Comparison of ENCODE assay signal across 11 mouse cellular contexts in genomic region chr12:82121947-82122346, GRCm38 (mm10). TPM values are rescaled to one million over a fixed set of nuclear protein-coding genes. Genes with fewer than 3 reads are reported as not detected.
DNase-seq lines count a peak whose midpoint lies in the region; ATAC-seq and TF ChIP-seq lines count a peak whose summit lies in the region.
"Had no signal": no experiment of that assay in that cellular context is flagged by ENCODE, and none has a peak within 500 bp of the region (broad histone marks: within the 10 kb centered on the region; RNA-seq: fewer than 3 reads in every experiment).

No protein-coding gene starts in this region.

- intact Hi-C loops in left cerebral cortex, postnatal 36 days (cut with DNase I): no loop called here

- H3K9me3 ChIP-seq in heart, embryonic 10.5 days: no peaks in the 10 kb centered on the region
- no peaks in the 10 kb centered on the region for H3K9me3 ChIP-seq in midbrain, postnatal 0 days (ENCODE audit: low read length)
- no peaks in the 10 kb centered on the region for H3K9me3 ChIP-seq in midbrain, embryonic 15.5 days
- no peaks in the 10 kb centered on the region for H3K9me3 ChIP-seq in stomach, embryonic 15.5 days
- H3K9me3 ChIP-seq in hindbrain, embryonic 11.5 days (ENCODE audit: control insufficient read depth, low read length): no peaks in the 10 kb centered on the region
- H3K9me3 ChIP-seq: embryonic facial prominence, embryonic 12.5 days had no signal

- peaks cover 58% of the 10 kb centered on the region for H3K4me1 ChIP-seq in heart, embryonic 10.5 days
- H3K4me1 ChIP-seq in midbrain, postnatal 0 days (ENCODE audit: insufficient read depth, low read length): no peaks in the 10 kb centered on the region
- H3K4me1 ChIP-seq in midbrain, embryonic 15.5 days: no peaks in the 10 kb centered on the region
- peaks cover 4% of the 10 kb centered on the region; the same call in 1 of the 2 replicates for H3K4me1 ChIP-seq in stomach, embryonic 15.5 days
- no peaks in the 10 kb centered on the region for H3K4me1 ChIP-seq in hindbrain, embryonic 11.5 days (replicated peaks; ENCODE audit: control insufficient read depth, insufficient read depth, low read length)

- TF ChIP-seq CTCF in midbrain, postnatal 0 days (IDR thresholded peaks at IDR 0.05): no peak

- no peaks in the 10 kb centered on the region for H3K36me3 ChIP-seq in heart, embryonic 10.5 days
- H3K36me3 ChIP-seq in midbrain, postnatal 0 days (ENCODE audit: insufficient read depth, low read length): no peaks in the 10 kb centered on the region
- H3K36me3 ChIP-seq in midbrain, embryonic 15.5 days (replicated peaks): no peaks in the 10 kb centered on the region
- no peaks in the 10 kb centered on the region for H3K36me3 ChIP-seq in stomach, embryonic 15.5 days
- no peaks in the 10 kb centered on the region for H3K36me3 ChIP-seq in hindbrain, embryonic 11.5 days (ENCODE audit: control insufficient read depth, insufficient read depth, low read length)
- H3K36me3 ChIP-seq: embryonic facial prominence, embryonic 12.5 days had no signal

- H3K27ac ChIP-seq in heart, embryonic 10.5 days: peak overlapping the region; percentile 89
- H3K27ac ChIP-seq in midbrain, postnatal 0 days (ENCODE audit: low read depth, low read length): no peak overlapping the region
- H3K27ac ChIP-seq in midbrain, embryonic 15.5 days: no peak overlapping the region
- peak overlapping the region; percentile 27; the same call in 1 of the 2 replicates for H3K27ac ChIP-seq in stomach, embryonic 15.5 days
- H3K27ac ChIP-seq in hindbrain, embryonic 11.5 days (ENCODE audit: low read depth, low read length): no peak overlapping the region
- H3K27ac ChIP-seq: embryonic facial prominence, embryonic 12.5 days; liver, embryonic 14.5 days had no signal

- no peak for ATAC-seq in midbrain, postnatal 0 days (ENCODE audit: low FRiP score)
- no peak for ATAC-seq in midbrain, embryonic 15.5 days (replicated peaks)
- ATAC-seq in stomach, embryonic 15.5 days (ENCODE audit: insufficient read depth, low FRiP score, low read depth): no peak
- no peak for ATAC-seq in hindbrain, embryonic 11.5 days (ENCODE audit: low FRiP score)

- no peak for DNase-seq in heart, embryonic 10.5 days (ENCODE audit: low spot score)
- no peak for DNase-seq in heart, postnatal 4 days
- DNase-seq in midbrain, postnatal 0 days (ENCODE audit: low spot score): no peak
- peak; percentile 25 for DNase-seq in left cerebral cortex, postnatal 36 days (ENCODE audit: low spot score in 2 of 2)
- no peak for DNase-seq in adrenal gland, adult 18-20 months (ENCODE audit: low spot score in 2 of 2)
- DNase-seq in hindbrain, embryonic 11.5 days (ENCODE audit: low spot score): no peak
- DNase-seq: thymus, postnatal 36 days had no signal

- H3K4me3 ChIP-seq in heart, embryonic 10.5 days: peak overlapping the region; percentile 41
- H3K4me3 ChIP-seq in midbrain, postnatal 0 days (ENCODE audit: low read depth, low read length): no peak overlapping the region
- H3K4me3 ChIP-seq in midbrain, embryonic 15.5 days: no peak overlapping the region
- no peak overlapping the region for H3K4me3 ChIP-seq in stomach, embryonic 15.5 days (replicated peaks)
- no peak overlapping the region for H3K4me3 ChIP-seq in hindbrain, embryonic 11.5 days (ENCODE audit: low read depth, low read length)
- H3K4me3 ChIP-seq: embryonic facial prominence, embryonic 12.5 days had no signal

- no peaks in the 10 kb centered on the region for H3K27me3 ChIP-seq in heart, embryonic 10.5 days (ENCODE audit: insufficient read depth, poor library complexity, severe bottlenecking)
- no peaks in the 10 kb centered on the region for H3K27me3 ChIP-seq in midbrain, postnatal 0 days (ENCODE audit: insufficient read depth, low read length)
- H3K27me3 ChIP-seq in midbrain, embryonic 15.5 days (replicated peaks): no peaks in the 10 kb centered on the region
- H3K27me3 ChIP-seq in stomach, embryonic 15.5 days (replicated peaks): no peaks in the 10 kb centered on the region
- H3K27me3 ChIP-seq in hindbrain, embryonic 11.5 days (ENCODE audit: control insufficient read depth, insufficient read depth, low read length): no peaks in the 10 kb centered on the region
- H3K27me3 ChIP-seq: embryonic facial prominence, embryonic 12.5 days had no signal

- H3K4me2 ChIP-seq in midbrain, postnatal 0 days (ENCODE audit: low read depth, low read length, poor library complexity, severe bottlenecking): 0 out of 2 replicates have a peak overlapping the region, but pooled peaks have one; percentile 9
- H3K4me2 ChIP-seq in midbrain, embryonic 15.5 days: no peak overlapping the region
- H3K4me2 ChIP-seq in stomach, embryonic 15.5 days: peak overlapping the region; percentile 45
- H3K4me2 ChIP-seq in hindbrain, embryonic 11.5 days (replicated peaks; ENCODE audit: low read depth, low read length): no peak overlapping the region

- no peak overlapping the region for H3K9ac ChIP-seq in midbrain, postnatal 0 days (replicated peaks; ENCODE audit: low read length, poor library complexity, severe bottlenecking)
- H3K9ac ChIP-seq in midbrain, embryonic 15.5 days: no peak overlapping the region
- no peak overlapping the region for H3K9ac ChIP-seq in stomach, embryonic 15.5 days
- H3K9ac ChIP-seq in hindbrain, embryonic 11.5 days (ENCODE audit: low read depth, low read length): no peak overlapping the region
- H3K9ac ChIP-seq: embryonic facial prominence, embryonic 12.5 days; liver, embryonic 14.5 days had no signal

- WGBS in heart, embryonic 10.5 days: 50% methylated on average over 10 of the region's 10 CpGs
- 76% methylated on average over 10 of the region's 10 CpGs for WGBS in midbrain, postnatal 0 days
- WGBS in midbrain, embryonic 15.5 days: 79% methylated on average over 10 of the region's 10 CpGs
- 58% methylated on average over 10 of the region's 10 CpGs for WGBS in stomach, embryonic 15.5 days
- 82% methylated on average over 10 of the region's 10 CpGs for WGBS in hindbrain, embryonic 11.5 days

RNA-seq across cellular contexts. Expression of gene Sipa1l1, which starts 47.2 kb away (rescaled TPM):
- polyA plus RNA-seq in heart, embryonic 10.5 days (2016; fragmentation: Nextera tagmentation; extraction: Ambion mirVana): 35.2 and 37.0 TPM in 2 replicates
- total RNA-seq in heart, postnatal 4 days (2021): 10 to 100 TPM; 28.4 to 29.0 TPM
- total RNA-seq in midbrain, postnatal 0 days (2014; rRNA removed): 22.2 and 25.6 TPM in 2 replicates
- 6.2 and 7.1 TPM in 2 replicates for polyA plus RNA-seq in midbrain, postnatal 0 days (2015; fragmentation: Nextera tagmentation; extraction: Ambion mirVana)
- 12.3 and 13.5 TPM in 2 replicates for polyA plus RNA-seq in midbrain, embryonic 15.5 days (2015; fragmentation: Nextera tagmentation; extraction: Ambion mirVana)
- total RNA-seq in left cerebral cortex, postnatal 36 days (2021): 100 to 1,000 TPM; 242 to 306 TPM
- 26.4 and 30.4 TPM in 2 replicates for polyA plus RNA-seq in stomach, embryonic 15.5 days (2015; fragmentation: Nextera tagmentation; extraction: Ambion mirVana)
- total RNA-seq in adrenal gland, adult 18-20 months (2021): 10 to 100 TPM; 27.7 to 32.6 TPM
- 22.1 and 30.8 TPM in 2 replicates for polyA plus RNA-seq in hindbrain, embryonic 11.5 days (2014; fragmentation: Nextera tagmentation; extraction: Ambion mirVana)

Comparison
In these comparisons a context has a peak if more than half of its experiments do, and no peak if none do; other contexts are left out.
1. H3K4me2 ChIP-seq: peak in midbrain, postnatal 0 days (single experiment) and stomach, embryonic 15.5 days (single experiment); none in midbrain, embryonic 15.5 days (single experiment) and hindbrain, embryonic 11.5 days (single experiment).
2. DNase-seq: peak in left cerebral cortex, postnatal 36 days (2 of 2); none in heart, embryonic 10.5 days (single experiment), heart, postnatal 4 days (single experiment), midbrain, postnatal 0 days (single experiment), adrenal gland, adult 18-20 months (0 of 2) and hindbrain, embryonic 11.5 days (single experiment).
3. H3K27ac ChIP-seq: peak in heart, embryonic 10.5 days (single experiment) and stomach, embryonic 15.5 days (single experiment); none in midbrain, postnatal 0 days (single experiment), midbrain, embryonic 15.5 days (single experiment) and hindbrain, embryonic 11.5 days (single experiment).